ENCODE assay signal across 8 mouse cellular contexts in genomic region chr7:4501558-4502397, GRCm38 (mm10). TPM values are rescaled to one million over a fixed set of nuclear protein-coding genes. Genes with fewer than 3 reads are reported as not detected.
DNase-seq lines count a peak whose midpoint lies in the region; ATAC-seq and TF ChIP-seq lines count a peak whose summit lies in the region.

Ppp1r12c (minus strand) TSS chr7:4501680.

- H3K27me3 ChIP-seq in MEL (ENCODE audit: control insufficient read depth in 1 of 2, insufficient read depth in 2 of 2, low read length in 2 of 2), result no peaks in the 10 kb centered on the region
- H3K27me3 ChIP-seq in hindbrain, embryonic 10.5 days (ENCODE audit: insufficient read depth, poor library complexity, severe bottlenecking), result no peaks in the 10 kb centered on the region
- H3K27me3 ChIP-seq in lung, postnatal 0 days (replicated peaks; ENCODE audit: insufficient read depth, low read length), result no peaks in the 10 kb centered on the region

- H3K36me3 ChIP-seq in MEL (ENCODE audit: control insufficient read depth in 1 of 2, insufficient read depth in 2 of 2, low read length in 2 of 2), result peaks cover 3 to 32% of the 10 kb centered on the region in 2 experiments; a peak in 3 of 4 replicates
- H3K36me3 ChIP-seq in hindbrain, embryonic 10.5 days, result peaks cover 17% of the 10 kb centered on the region
- H3K36me3 ChIP-seq in lung, postnatal 0 days (ENCODE audit: insufficient read depth, low read length), result peaks cover under 1% of the 10 kb centered on the region; the same call in 1 of the 2 replicates

- H3K9me3 ChIP-seq in MEL (replicated peaks; ENCODE audit: insufficient read depth, low read length), result no peaks in the 10 kb centered on the region
- H3K9me3 ChIP-seq in hindbrain, embryonic 10.5 days, result no peaks in the 10 kb centered on the region
- no peaks in the 10 kb centered on the region for H3K9me3 ChIP-seq in lung, postnatal 0 days (ENCODE audit: low read length)

- H3K4me3 ChIP-seq in MEL (ENCODE audit: control insufficient read depth in 1 of 2, insufficient read depth in 1 of 2, low read depth in 2 of 2, low read length in 2 of 2), result peak within 1 kb of the TSS; percentile 90 to 95
- H3K4me3 ChIP-seq in hindbrain, embryonic 10.5 days, result peak within 1 kb of the TSS; percentile 95
- H3K4me3 ChIP-seq in lung, postnatal 0 days (ENCODE audit: low read depth, low read length), result peak within 1 kb of the TSS; percentile 95

- H3K27ac ChIP-seq in MEL (ENCODE audit: control insufficient read depth, low read depth, low read length), result peak within 1 kb of the TSS; percentile 87
- H3K27ac ChIP-seq in hindbrain, embryonic 10.5 days, result peak within 1 kb of the TSS; percentile 96
- peak within 1 kb of the TSS; percentile 81 for H3K27ac ChIP-seq in lung, postnatal 0 days (ENCODE audit: low read length)

- H3K79me2 ChIP-seq in MEL (ENCODE audit: control insufficient read depth, insufficient read depth, low read length, poor library complexity), result peaks cover 47% of the 10 kb centered on the region

- peak within 1 kb of the TSS; percentile 93 for H3K9ac ChIP-seq in MEL (ENCODE audit: control insufficient read depth, low read depth, low read length, poor library complexity, severe bottlenecking)
- H3K9ac ChIP-seq in lung, postnatal 0 days (replicated peaks; ENCODE audit: low read depth), result peak within 1 kb of the TSS; percentile 85

- H3K4me2 ChIP-seq in lung, postnatal 0 days (replicated peaks; ENCODE audit: low read depth, low read length), result peak within 1 kb of the TSS; percentile 81

- TF ChIP-seq CTCF in MEL (IDR thresholded peaks at IDR 0.05 in 2 of 3, conservative IDR thresholded peaks at IDR 0.05 in 1 of 3; ENCODE audit: control insufficient read depth in 1 of 3, insufficient read depth in 1 of 3, low read depth in 2 of 3, low read length in 3 of 3, poor library complexity in 1 of 3, severe bottlenecking in 1 of 3), result 0 out of 6 replicates have a peak, but pooled peaks of 1 of the 3 experiments have one; percentile 0
- TF ChIP-seq CTCF in lung, postnatal 0 days (IDR thresholded peaks at IDR 0.05), result no peak

- peak; percentile 92 for DNase-seq in MEL (ENCODE audit: low read depth, low spot score)
- peak; percentile 95 for DNase-seq in cerebellum, adult 8-10 months
- DNase-seq in hindbrain, embryonic 10.5 days (ENCODE audit: low spot score), result peak; percentile 93
- peak; percentile 95 for DNase-seq in layer of hippocampus, adult 9-11 months
- peak; percentile 96 for DNase-seq in lung, postnatal 0 days (ENCODE audit: low spot score)
- DNase-seq in ovary, postnatal 14 days (ENCODE audit: low spot score), result peak; percentile 93
- DNase-seq in thymus, postnatal 14 days, result peak; percentile 97

- peaks cover 10 to 39% of the 10 kb centered on the region in 2 experiments for H3K4me1 ChIP-seq in MEL (ENCODE audit: control insufficient read depth in 1 of 2, insufficient read depth in 2 of 2, low read length in 2 of 2)
- peaks cover 54% of the 10 kb centered on the region for H3K4me1 ChIP-seq in hindbrain, embryonic 10.5 days (replicated peaks)
- peaks cover 14% of the 10 kb centered on the region for H3K4me1 ChIP-seq in lung, postnatal 0 days (ENCODE audit: insufficient read depth, low read depth, low read length)

- TF ChIP-seq EP300 in MEL (IDR thresholded peaks at IDR 0.05; ENCODE audit: low read depth in 1 of 2, low read length in 2 of 2), result no peak; a peak in 1 of 4 replicates
- TF ChIP-seq EP300 in lung, postnatal 0 days (IDR thresholded peaks at IDR 0.05), result peak; percentile 22; the same call in 1 of the 2 replicates

- peak; percentile 87 for ATAC-seq in frontal cortex, adult (ENCODE audit: low TSS enrichment)
- ATAC-seq in lung, postnatal 0 days, result peak; percentile 91

- no peak for TF ChIP-seq RAD21 in MEL (IDR thresholded peaks at IDR 0.05; ENCODE audit: low read depth, low read length)

- WGBS in hindbrain, embryonic 10.5 days, result 1% methylated on average over 62 of the region's 62 CpGs
- under 1% methylated on average over 62 of the region's 62 CpGs for WGBS in lung, postnatal 0 days

- TF ChIP-seq POLR2A in MEL (IDR thresholded peaks at IDR 0.05; ENCODE audit: control insufficient read depth in 1 of 2, insufficient read depth in 1 of 2, low read depth in 1 of 2, low read length in 2 of 2, poor library complexity in 1 of 2), result peak; percentile 73 to 91

TF ChIP-seq in MEL, 35 proteins besides CTCF, POLR2A, EP300 and RAD21:
- TF ChIP-seq ZMIZ1 (IDR thresholded peaks at IDR 0.05; ENCODE audit: low read depth, low read length), result peak; percentile 68
- TF ChIP-seq ZNF384 (IDR thresholded peaks at IDR 0.05; ENCODE audit: low read depth, low read length), result no peak
- peak; percentile 75 for TF ChIP-seq NELFE (IDR thresholded peaks at IDR 0.05; ENCODE audit: low read depth, low read length)
- TF ChIP-seq CHD1 (IDR thresholded peaks at IDR 0.05; ENCODE audit: low read depth, low read length), result peak; percentile 97
- no peak; the same call in 1 of the 2 replicates for TF ChIP-seq GABPA (IDR thresholded peaks at IDR 0.05; ENCODE audit: low read depth, low read length)
- TF ChIP-seq ELF1 (IDR thresholded peaks at IDR 0.05; ENCODE audit: low read depth, low read length), result peak; percentile 58
- TF ChIP-seq HCFC1 (IDR thresholded peaks at IDR 0.05; ENCODE audit: low read depth, low read length), result peak; percentile 89
- TF ChIP-seq KAT2A (conservative IDR thresholded peaks at IDR 0.05; ENCODE audit: low read depth, low read length), result peak; percentile 84
- 0 out of 2 replicates have a peak, but pooled peaks have one; percentile 9 for TF ChIP-seq MYB (IDR thresholded peaks at IDR 0.05; ENCODE audit: low read depth, low read length)
- TF ChIP-seq MAZ (IDR thresholded peaks at IDR 0.05; ENCODE audit: low read depth, low read length), result peak; percentile 71
- peak; percentile 73 for TF ChIP-seq MXI1 (IDR thresholded peaks at IDR 0.05; ENCODE audit: low read depth, low read length)
- TF ChIP-seq ETS1 (IDR thresholded peaks at IDR 0.05; ENCODE audit: low read depth, low read length), result peak; percentile 6; the same call in 1 of the 2 replicates
- TF ChIP-seq MAX (IDR thresholded peaks at IDR 0.05; ENCODE audit: low read length), result 0 out of 2 replicates have a peak, but pooled peaks have one; percentile 1
- TF ChIP-seq TBP (IDR thresholded peaks at IDR 0.05; ENCODE audit: low read depth, low read length), result peak; percentile 74
- TF ChIP-seq MYC (IDR thresholded peaks at IDR 0.05; ENCODE audit: low read depth, low read length), result peak; percentile 73; the same call in 1 of the 2 replicates
- no peak for TF ChIP-seq SMC3 (IDR thresholded peaks at IDR 0.05; ENCODE audit: low read depth, low read length)
- no peak for TF ChIP-seq CHD2 (IDR thresholded peaks at IDR 0.05; ENCODE audit: low read length)
- TF ChIP-seq SIN3A (IDR thresholded peaks at IDR 0.05; ENCODE audit: low read length), result peak; percentile 55
- peak; percentile 35; the same call in 1 of the 2 replicates for TF ChIP-seq BHLHE40 (IDR thresholded peaks at IDR 0.05; ENCODE audit: borderline replicate concordance, low read depth, low read length)
- TF ChIP-seq ZC3H11A (IDR thresholded peaks at IDR 0.05; ENCODE audit: low read depth, low read length), result no peak
- TF ChIP-seq TCF12 (IDR thresholded peaks at IDR 0.05; ENCODE audit: low read depth, low read length), result peak; percentile 50
- 0 out of 2 replicates have a peak, but pooled peaks have one; percentile 20 for TF ChIP-seq NRF1 (IDR thresholded peaks at IDR 0.05; ENCODE audit: insufficient read depth, low read depth, low read length, poor library complexity, severe bottlenecking)
- peak; percentile 35; the same call in 1 of the 2 replicates for TF ChIP-seq GATA1 (IDR thresholded peaks at IDR 0.05; ENCODE audit: low read depth, low read length)
- 0 out of 2 replicates have a peak, but pooled peaks have one; percentile 55 for TF ChIP-seq POLR2AphosphoS2 (IDR thresholded peaks at IDR 0.05; ENCODE audit: low read length)

RNA-seq across cellular contexts. Expression of gene Ppp1r12c, which starts in this region (rescaled TPM):
- 51.4 and 64.2 TPM in 2 replicates for total RNA-seq in MEL (2012; rRNA removed)
- 100 to 1,000 TPM in 1 of 2 experiments, not detected in 1; 153 TPM for polyA plus RNA-seq in MEL (2012; ENCODE audit: insufficient read depth in 1 of 2, insufficient read length in 2 of 2, low read depth in 1 of 2, low replicate concordance in 2 of 2, missing spikeins in 1 of 2)
- 40.8 and 45.8 TPM in 2 replicates for polyA plus RNA-seq in hindbrain, embryonic 10.5 days (2016; fragmentation: Nextera tagmentation; extraction: Ambion mirVana)
- 52.6 and 55.4 TPM in 2 replicates for polyA plus RNA-seq in lung, postnatal 0 days (2015; fragmentation: Nextera tagmentation; extraction: Ambion mirVana)

Comparison
In these comparisons a context has a peak if more than half of its experiments do, and no peak if none do; other contexts are left out.
1. Peak in every context shown above with its lines: DNase-seq, ATAC-seq, H3K4me3 ChIP-seq and H3K27ac ChIP-seq.